Mouse (Mus musculus): Measurements from ENCODE around the gene Irx2. TPM values are rescaled to one million over a fixed set of nuclear protein-coding genes. Genes with fewer than 3 reads are reported as not detected.

The Irx2 gene
- 0.07 TPM in 1 of 2 replicates, not detected in the other for polyA plus RNA-seq (2012; rRNA removed; ENCODE audit: low replicate concordance)

DNA sequence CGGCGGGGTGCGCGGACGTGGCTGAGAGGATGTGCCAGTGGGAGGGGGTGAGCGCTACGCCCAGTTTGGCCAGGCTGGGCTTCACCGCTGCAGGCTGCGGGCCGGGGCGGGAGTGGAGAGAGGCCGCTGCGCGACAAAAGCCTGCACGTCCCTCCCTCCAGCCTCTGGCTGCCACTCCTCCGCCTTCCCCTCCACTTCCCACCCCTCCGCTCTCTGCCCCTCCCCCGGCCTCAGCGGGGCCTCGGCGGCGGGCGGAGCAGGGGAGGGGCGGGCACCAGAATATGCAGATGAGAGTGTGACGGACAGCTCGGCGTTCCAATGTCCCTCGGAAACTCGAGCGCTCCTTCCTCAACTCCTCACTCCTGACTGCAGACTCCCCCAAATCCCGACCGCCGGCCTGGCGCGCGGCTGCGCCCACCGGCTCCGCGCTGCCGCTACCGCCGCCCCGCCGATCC lies at the start of gene Irx2:
Gene Irx2 (plus strand): TSS at position 359 of the 455 bp plus-strand sequence.

